22 mouse cellular contexts compared by ENCODE assay signal in the genomic region with DNA sequence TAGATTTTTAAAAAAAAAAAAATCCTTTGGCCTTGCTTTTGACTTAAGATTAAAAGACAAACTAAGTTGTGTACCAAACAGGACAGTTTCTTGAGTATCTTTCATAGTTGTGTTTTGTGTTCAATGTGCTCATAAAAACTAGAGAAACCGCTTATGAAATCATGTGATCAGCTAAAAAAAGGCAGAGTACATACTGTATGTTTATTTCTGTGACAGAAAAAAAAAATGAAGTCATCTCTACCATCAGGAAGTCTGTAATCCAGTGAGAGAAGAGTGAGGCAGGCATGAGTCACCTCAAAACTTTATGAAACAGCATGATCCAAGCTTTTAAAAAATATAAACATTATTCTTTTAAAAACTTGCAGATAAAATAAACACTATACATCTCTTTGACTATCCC.
DNase-seq lines count a peak whose midpoint lies in the region; ATAC-seq and TF ChIP-seq lines count a peak whose summit lies in the region.
"Had no signal": no experiment of that assay in that cellular context is flagged by ENCODE, and none has a peak within 500 bp of the region (broad histone marks: within the 10 kb centered on the region; RNA-seq: fewer than 3 reads in every experiment).

No protein-coding gene starts in this region.

- H3ac ChIP-seq in C2C12 (ENCODE audit: control insufficient read depth, insufficient read length, low read depth): no peak overlapping the region
- H3ac ChIP-seq in myocyte (ENCODE audit: control insufficient read depth, insufficient read length): no peak overlapping the region

- no peaks in the 10 kb centered on the region for H3K36me3 ChIP-seq in C2C12 (ENCODE audit: control insufficient read depth, insufficient read depth)
- H3K36me3 ChIP-seq in myocyte (ENCODE audit: control insufficient read depth, insufficient read depth): no peaks in the 10 kb centered on the region
- H3K36me3 ChIP-seq: embryonic facial prominence, embryonic 10.5 days; embryonic facial prominence, embryonic 12.5 days; forebrain, embryonic 15.5 days had no signal

- H3K4me2 ChIP-seq in myocyte (ENCODE audit: low read depth): no peak overlapping the region
- H3K4me2 ChIP-seq: embryonic facial prominence, embryonic 12.5 days; forebrain, embryonic 13.5 days; forebrain, embryonic 15.5 days had no signal

- TF ChIP-seq POLR2A in myocyte (IDR thresholded peaks at IDR 0.05; ENCODE audit: insufficient read length, low read depth): no peak

- H3K79me2 ChIP-seq in C2C12 (ENCODE audit: control insufficient read depth, insufficient read depth): no peaks in the 10 kb centered on the region
- no peaks in the 10 kb centered on the region for H3K79me2 ChIP-seq in myocyte (ENCODE audit: control insufficient read depth, insufficient read depth)

- no peaks in the 10 kb centered on the region for H3K79me3 ChIP-seq in C2C12 (ENCODE audit: low read depth)

- peak; percentile 44; the same call in 1 of the 2 replicates for ATAC-seq in frontal cortex, adult (ENCODE audit: low TSS enrichment)
- ATAC-seq: activated CD4-positive, CD25-positive, alpha-beta regulatory T cell, adult 4 months; forebrain, embryonic 13.5 days; forebrain, embryonic 15.5 days; forebrain, postnatal 0 days; Patski had no signal

- TF ChIP-seq CTCF in C2C12 (IDR thresholded peaks at IDR 0.05; ENCODE audit: control insufficient read depth, insufficient read depth, insufficient read length): no peak

- DNase-seq in frontal cortex, postnatal 10 days (ENCODE audit: low spot score in 2 of 2): no peak
- no peak for DNase-seq in right cerebral cortex, adult 2 months (ENCODE audit: low spot score in 2 of 2)
- no peak for DNase-seq in testis, postnatal 10 days (ENCODE audit: low spot score)
- DNase-seq: adrenal gland, adult 8-10 months; adrenal gland, postnatal 14 days; adrenal gland, postnatal 36 days; B cell, adult 2 months; cerebellum, adult 11-12 months; cerebellum, adult 2 months; cerebellum, adult 9-10 months; cerebellum, postnatal 10 days; cerebellum, postnatal 25 days; forebrain, postnatal 0 days had no signal

- no peak overlapping the region for H3K4me3 ChIP-seq in C2C12 (ENCODE audit: insufficient read depth, poor library complexity, severe bottlenecking)
- H3K4me3 ChIP-seq in myocyte: no peak overlapping the region
- H3K4me3 ChIP-seq: embryonic facial prominence, embryonic 10.5 days; embryonic facial prominence, embryonic 12.5 days; forebrain, embryonic 13.5 days; forebrain, embryonic 15.5 days had no signal

- H3K27me3 ChIP-seq in C2C12 (ENCODE audit: control insufficient read depth, insufficient read depth, insufficient read length): no peaks in the 10 kb centered on the region
- H3K27me3 ChIP-seq in myocyte (ENCODE audit: control insufficient read depth, insufficient read depth, insufficient read length): no peaks in the 10 kb centered on the region
- H3K27me3 ChIP-seq: embryonic facial prominence, embryonic 12.5 days; forebrain, embryonic 13.5 days; forebrain, embryonic 15.5 days; Patski had no signal

TF ChIP-seq in C2C12, 6 proteins besides CTCF, POLR2A, EP300 and RAD21:
- TF ChIP-seq MYOD1 (IDR thresholded peaks at IDR 0.05; ENCODE audit: control insufficient read depth, insufficient read length, low read depth): no peak
- no peak for TF ChIP-seq MAX (IDR thresholded peaks at IDR 0.05)
- peak; percentile 29 for TF ChIP-seq FOSL1 (IDR thresholded peaks at IDR 0.05; ENCODE audit: insufficient read depth, low read length, poor library complexity, severe bottlenecking)
- no peak for TF ChIP-seq MYOG (IDR thresholded peaks at IDR 0.05; ENCODE audit: control insufficient read depth, extremely low read depth, insufficient read length)
- no peak for TF ChIP-seq CEBPB (IDR thresholded peaks at IDR 0.05; ENCODE audit: low read depth)
- TF ChIP-seq USF1 (IDR thresholded peaks at IDR 0.05; ENCODE audit: low read depth): peak; percentile 60

TF ChIP-seq in myocyte, 11 proteins besides CTCF, POLR2A, EP300 and RAD21:
- TF ChIP-seq MYOG (IDR thresholded peaks at IDR 0.05; ENCODE audit: control insufficient read depth in 1 of 3, insufficient read depth in 1 of 3, insufficient read length in 2 of 3, low read depth in 2 of 3) (no peak), USF1 (IDR thresholded peaks at IDR 0.05; ENCODE audit: low read depth) (peak; percentile 64)
